Mouse (Mus musculus): ENCODE results near the gene Gm28372.

- TF ChIP-seq CTCF (IDR thresholded peaks at IDR 0.05; ENCODE audit: borderline replicate concordance, insufficient read depth, low read depth, low read length) (no peak), POLR2A (IDR thresholded peaks at IDR 0.05; ENCODE audit: borderline replicate concordance, insufficient read depth, low read length) (no peak)
Observed at GRCm38 (mm10) chr2:130432157-130432556, 27.1 kb downstream of the Gm28372 start.

Data from cerebellum, adult 2 months (tissue).